Mouse (Mus musculus): Measurements from ENCODE around the gene Noto.

Gene Noto

DNA sequence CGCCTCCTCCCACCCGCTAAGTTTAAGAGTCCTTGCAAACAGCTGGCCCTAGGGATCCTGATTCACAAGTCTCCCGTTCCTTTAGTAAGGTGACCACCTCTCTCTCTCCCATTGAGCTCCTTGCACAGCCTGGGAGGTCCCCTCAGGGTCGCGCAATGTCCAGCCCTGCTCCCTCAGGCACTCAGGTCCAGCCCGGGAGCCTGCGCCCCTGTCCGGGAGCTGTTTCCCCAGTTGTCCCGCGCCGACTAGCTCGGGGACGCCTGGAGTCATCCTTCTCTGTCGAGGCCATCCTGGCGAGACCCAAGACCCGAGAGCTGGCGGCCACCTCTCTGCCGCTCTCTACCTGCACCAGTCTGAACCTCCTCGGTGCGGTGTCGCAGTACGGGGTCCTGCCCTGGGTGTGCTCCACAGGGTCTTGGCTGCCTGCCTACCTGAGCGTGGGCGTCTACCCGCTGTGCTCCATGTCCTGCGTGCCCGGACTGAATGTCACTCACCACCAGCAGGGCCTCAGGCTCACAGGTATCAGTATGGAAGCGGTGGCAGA, at the start of gene Noto:
Gene Noto (plus strand): TSS at position 51 of the 544 bp plus-strand sequence.
- no peak for DNase-seq

DNA sequence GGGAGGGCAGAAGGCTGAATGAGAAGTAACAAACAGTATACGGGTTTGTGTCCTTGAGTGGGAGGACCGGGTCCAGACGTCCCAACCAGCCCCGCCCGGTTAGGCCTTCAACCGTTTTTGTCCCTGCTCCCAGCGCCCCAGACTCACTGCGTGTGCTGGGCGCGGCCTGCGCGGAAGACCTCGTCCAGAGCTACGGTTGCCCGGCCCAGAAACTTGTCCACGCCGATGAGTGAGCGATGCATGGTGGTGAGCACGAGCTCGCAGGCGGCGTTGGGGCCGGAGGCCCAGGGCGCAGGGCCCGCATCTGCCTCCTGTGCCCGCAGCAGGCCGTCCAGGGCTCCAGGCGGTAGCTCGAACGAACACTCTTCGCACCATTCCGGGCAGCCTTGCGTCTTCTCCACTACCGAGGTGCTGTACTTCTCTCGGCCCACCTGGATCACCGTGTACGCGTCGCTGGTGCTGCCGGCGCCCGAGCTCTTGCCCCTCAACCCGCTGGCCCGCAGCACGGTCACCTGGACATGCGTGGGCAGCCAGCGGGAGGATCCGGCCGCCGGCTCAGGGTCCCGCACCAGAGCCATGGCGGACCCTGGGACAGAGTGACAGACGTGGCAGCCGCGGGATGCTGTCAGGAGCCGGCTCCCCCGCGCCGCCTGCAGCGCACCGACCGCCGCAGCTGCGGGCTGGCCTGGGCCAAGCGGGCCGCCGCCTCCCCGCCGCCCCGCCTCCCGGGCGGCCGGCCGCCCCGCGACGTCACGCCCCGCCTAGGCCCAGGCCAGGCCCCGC, 49.5 kb upstream of the Noto start, which contains the start of gene Rab11fip5:
Gene Rab11fip5 (minus strand): TSS at position 684 of the 783 bp plus-strand sequence.
- no peak for DNase-seq

GRCm38 (mm10) chr6:85374734-85375114, 49.0 kb upstream of the Noto start:
- peak; percentile 90 to 91 for DNase-seq

- no peak for DNase-seq
Observed at GRCm38 (mm10) chr6:85377066-85377734, 46.5 kb upstream of the Noto start.

DNA sequence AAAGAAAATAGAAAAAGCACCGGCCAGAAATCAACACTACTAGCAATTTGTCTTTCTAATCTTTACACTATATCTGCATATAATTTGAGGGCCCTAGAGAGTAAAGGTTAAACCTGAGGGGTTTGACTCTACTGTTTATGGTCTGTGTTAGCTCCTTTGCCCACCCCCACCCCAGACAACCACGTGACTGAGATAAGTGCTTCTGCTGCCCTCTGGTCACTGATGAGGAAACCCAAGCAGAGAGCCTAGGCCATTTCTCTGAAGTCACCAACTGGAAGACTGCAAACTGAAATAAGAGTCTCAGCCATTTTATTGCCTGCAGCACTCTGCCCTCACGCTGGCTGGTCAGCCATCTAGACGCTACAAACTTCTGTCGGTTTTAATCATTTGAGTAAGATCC, 45.8 kb upstream of the Noto start:
- DNase-seq: no peak

DNA sequence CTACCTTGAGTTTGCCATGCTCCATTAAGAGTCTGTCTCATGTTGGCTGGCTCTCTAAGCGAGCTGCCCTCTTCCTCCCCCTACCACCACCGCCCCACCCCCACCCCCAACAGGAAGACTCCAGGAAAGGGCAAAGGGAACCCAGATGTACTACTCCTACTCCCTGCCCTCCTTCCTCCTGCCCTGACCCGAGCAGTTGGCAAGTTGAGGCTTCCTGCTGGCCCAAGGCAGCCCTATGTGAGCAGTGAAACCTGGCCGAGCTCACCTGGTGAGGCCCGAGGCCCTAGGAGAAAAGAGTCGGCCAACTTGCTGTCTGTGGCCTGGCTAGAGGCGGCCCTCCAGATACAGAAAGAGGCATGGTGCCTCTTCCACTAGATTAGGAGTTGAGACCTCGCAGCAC, 45.1 kb upstream of the Noto start:
- no peak for DNase-seq

- DNase-seq: peak; percentile 28 to 44
Observed at GRCm38 (mm10) chr6:85380201-85380900, 43.3 kb upstream of the Noto start.

DNA sequence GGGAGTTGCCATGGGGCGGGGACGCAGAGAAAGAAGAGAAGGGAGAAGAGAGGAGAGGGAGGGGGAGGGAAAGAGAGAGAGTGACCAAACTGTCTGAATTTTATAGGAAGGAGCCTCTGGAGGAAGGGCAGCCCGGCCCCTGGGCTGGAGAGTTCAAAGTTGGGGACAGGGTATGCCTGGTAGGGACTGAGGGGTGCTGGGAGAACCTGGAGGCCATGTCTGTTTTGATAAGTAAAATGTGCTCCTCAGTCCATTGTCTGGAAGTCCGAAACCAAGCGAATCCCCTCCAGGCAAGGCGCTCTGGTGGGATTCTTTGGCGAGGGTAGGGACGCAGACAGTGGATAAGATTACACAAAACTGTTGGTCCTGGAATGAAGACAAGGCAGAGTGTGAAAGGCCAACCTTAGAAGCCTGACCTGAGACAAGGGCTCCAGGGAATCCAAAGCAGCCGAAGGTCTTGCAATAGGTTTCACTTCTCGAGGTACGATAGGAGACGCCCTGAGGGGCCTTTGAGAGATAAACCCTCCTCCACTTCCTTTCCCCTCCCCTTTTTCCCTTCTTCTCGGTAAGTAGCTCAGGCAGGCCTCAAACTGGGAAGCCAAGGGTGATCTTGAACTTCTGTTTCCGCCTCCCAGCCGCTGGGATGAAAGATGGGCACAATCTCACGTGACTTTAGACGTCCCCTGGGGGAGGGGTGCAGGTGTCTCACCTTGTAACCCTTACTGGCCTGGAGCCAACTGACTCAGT, 42.6 kb upstream of the Noto start:
- no peak for DNase-seq

DNA sequence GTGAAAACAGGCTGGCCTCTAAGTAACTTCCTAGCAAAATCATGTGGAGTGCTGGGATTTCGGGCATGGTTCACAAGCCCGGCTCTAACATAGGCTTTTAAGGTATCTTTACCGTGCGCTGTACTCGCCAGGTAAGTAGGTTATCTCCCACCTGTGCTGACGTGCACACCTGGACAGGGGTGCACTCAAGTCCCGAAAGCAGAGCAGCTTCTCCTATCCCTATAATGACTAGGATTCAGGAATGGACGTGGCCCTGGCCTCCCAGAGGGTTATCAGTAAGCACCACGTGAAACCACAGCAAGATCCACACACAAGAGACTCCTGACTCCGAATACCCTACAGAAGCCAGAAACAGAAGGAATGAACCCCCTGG, 42.1 kb upstream of the Noto start:
- no peak for DNase-seq

DNA sequence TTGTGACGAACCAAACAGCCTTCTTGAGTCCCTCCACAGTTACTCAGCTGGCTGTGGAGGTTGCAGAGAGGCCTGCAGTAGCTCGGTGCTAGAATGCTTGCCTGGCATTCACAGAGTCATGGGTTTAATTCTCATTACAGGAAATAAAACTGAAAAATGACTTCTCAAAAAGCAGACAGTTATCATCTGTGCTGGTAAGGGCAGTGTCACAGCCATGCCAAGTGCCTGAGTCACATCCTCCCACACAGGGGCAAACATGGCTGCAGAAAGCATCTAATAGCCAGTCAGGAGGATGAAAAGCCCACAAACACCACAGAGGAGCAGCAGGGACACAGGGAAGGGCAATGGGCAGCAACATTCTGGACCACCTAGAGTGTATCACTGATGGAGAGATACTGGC, 40.9 kb upstream of the Noto start:
- DNase-seq: no peak

DNA sequence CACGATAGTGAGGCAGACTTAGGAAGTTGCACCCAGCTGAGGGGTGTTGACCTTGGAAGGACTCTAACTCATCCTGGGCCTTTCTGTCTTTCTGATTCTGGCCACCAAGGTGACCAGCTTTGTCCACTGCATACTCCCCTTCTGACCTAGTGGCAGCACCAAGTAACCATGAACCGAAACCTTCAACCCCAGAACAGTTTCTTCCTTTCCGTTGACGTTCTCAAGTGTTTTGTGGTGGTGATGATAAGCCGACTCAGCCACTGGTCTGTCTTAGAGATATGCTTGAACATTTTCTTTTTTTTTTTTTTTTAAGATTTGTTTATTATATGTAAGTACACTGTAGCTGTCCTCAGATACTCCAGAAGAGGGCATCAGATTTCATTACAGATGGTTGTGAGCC, 35.1 kb upstream of the Noto start:
- no peak for DNase-seq

DNA sequence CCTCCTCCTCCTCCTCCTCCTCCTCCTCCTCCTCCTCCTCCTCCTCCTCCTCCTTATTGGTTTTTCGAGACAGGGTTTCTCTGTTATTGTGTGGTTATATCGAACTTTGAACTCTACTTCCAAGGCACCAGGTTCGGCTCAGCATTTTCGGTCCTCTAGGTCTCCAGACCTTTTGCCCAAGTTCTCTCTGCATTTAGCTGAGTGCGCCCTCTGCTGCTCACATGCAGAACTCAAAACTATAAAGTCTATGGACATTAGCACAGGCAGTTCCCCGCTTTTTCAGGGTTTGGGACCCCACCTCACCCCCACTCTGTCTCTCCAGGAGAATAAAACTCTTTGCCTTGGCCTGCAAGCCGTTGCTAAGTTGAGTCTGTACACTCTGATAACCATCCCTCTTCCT, 31.9 kb upstream of the Noto start:
- DNase-seq: peak in 1 of 2 experiments; percentile 14

DNA sequence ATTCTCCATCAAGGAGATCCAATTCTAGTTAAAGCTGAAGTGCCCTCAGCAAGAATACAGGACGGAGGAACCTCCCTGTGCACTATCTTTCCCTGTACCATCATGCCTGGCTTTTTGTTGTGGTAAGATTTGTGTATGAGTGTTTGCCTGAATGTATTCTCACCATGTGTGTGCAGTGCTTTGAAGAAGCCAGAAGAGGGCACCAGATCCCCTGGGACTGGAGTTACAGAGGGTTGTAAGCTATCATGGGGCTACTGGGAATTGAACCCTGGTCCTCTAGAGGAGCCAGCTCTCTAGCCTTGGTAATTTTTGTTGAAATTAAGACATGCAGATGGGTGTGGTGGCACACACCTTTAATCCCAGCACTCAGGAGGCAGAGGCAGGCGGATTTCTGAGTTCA, 28.3 kb upstream of the Noto start:
- DNase-seq: no peak

DNA sequence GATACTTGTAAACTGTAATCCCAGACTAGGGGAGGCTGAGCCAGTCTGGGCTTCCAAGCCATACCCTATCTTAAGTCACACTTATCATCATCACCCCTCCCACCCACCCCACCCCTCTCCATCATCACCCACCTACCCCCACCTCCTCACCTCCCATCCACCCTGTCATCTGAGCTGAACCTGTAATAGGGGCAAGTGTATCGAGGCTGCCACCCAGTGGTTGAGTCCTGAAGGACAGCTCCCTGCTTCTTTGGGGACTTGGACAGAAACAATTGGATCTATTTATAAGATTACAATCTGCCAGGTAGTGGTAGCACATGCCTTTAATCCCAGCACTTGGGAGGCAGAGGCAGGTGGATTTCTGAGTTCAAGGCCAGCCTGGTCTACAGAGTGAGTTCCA, 26.5 kb upstream of the Noto start:
- no peak for DNase-seq

GRCm38 (mm10) chr6:85399715-85400114, 24.0 kb upstream of the Noto start:
- DNase-seq: no peak

- DNase-seq: no peak
Observed at GRCm38 (mm10) chr6:85402613-85403012, 21.1 kb upstream of the Noto start.

GRCm38 (mm10) chr6:85403039-85403438, 20.6 kb upstream of the Noto start:
- no peak for DNase-seq

DNA sequence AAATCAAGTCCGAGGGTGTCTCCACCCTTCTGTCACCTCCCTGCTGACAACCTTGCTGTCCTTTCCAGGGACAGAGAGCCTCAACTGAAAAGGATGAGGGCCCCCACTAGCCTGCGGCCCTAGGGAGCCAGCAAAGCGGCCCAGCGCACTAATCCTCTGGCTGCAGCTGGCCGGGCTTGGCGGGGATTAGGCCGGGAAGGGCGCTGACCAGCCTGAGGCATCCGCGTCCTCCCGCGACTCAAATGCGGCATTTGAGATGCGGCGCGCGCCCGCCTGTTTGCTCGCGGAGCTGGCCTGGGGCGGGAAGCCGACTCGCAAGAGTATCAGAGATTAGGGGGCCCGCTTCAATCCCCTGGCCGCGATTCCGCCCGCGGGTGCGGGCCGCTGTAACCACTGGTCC, 14.7 kb upstream of the Noto start:
- DNase-seq: no peak

DNA sequence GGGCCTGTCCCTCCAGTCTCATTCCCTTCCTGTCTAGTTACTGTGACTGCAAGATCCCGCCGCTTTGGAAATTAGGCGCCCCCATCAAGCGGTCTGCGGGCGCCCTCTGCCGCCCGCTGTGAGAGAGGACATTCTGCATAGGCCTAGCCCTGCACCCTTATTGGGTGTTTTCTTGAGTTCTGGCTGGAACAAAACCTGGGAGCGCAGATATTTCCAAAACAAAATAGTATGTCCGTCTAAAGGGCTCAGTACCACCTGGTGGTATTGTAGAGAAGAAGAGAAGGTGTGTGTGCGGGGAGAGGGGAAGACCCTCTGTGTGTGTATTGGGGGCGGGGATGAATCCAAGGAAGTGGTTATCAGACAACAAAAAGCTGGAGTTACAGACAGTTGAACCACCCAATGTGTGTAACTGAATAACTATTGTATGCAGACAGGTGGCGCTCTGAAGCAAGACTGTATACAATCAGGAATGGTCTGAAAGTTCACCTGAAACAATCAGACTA, 12.9 kb upstream of the Noto start:
- no peak for DNase-seq

DNA sequence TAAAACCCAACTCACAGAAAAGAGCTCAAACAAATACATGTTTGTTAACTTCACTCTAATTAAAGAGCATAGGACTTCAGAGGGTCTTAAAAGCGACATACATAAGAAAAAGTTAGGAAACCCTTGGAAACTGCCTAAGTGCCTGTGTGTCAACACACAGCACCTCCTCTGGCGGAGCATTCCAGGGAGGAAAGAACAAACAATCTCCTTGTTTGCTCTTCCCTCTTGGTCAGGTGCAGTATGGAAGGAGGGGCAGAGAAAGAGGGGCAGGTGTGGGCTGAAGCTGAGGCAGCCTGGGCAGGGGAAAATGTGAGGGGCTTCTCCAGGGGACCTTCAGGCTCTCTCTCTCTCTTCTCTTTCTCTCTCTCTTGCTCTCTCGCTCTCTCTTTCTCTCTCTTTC, 7.9 kb upstream of the Noto start:
- no peak for DNase-seq

GRCm38 (mm10) chr6:85419150-85419549, 4.5 kb upstream of the Noto start:
- no peak for DNase-seq

- no peak for DNase-seq
Observed at GRCm38 (mm10) chr6:85431274-85431841, 7.7 kb downstream of the Noto start.
